In genomic region chr13:94451229-94451628, GRCm38 (mm10) we compare ENCODE assay signal across 8 mouse cellular contexts.
DNase-seq lines count a peak whose midpoint lies in the region; ATAC-seq and TF ChIP-seq lines count a peak whose summit lies in the region.

No protein-coding gene starts in this region.

- H3K27ac ChIP-seq in kidney, embryonic 14.5 days (ENCODE audit: low read depth, low read length), result no peak overlapping the region
- no peak overlapping the region for H3K27ac ChIP-seq in forebrain, embryonic 12.5 days
- no peak overlapping the region for H3K27ac ChIP-seq in kidney, postnatal 0 days
- no peak overlapping the region for H3K27ac ChIP-seq in lung, postnatal 0 days (ENCODE audit: low read length)

- no peak for TF ChIP-seq EP300 in lung, postnatal 0 days (IDR thresholded peaks at IDR 0.05)

- H3K4me2 ChIP-seq in kidney, embryonic 14.5 days (replicated peaks; ENCODE audit: low read depth, low read length), result no peak overlapping the region
- no peak overlapping the region for H3K4me2 ChIP-seq in forebrain, embryonic 12.5 days
- no peak overlapping the region for H3K4me2 ChIP-seq in kidney, postnatal 0 days (ENCODE audit: low read length)
- no peak overlapping the region for H3K4me2 ChIP-seq in lung, postnatal 0 days (replicated peaks; ENCODE audit: low read depth, low read length)

- ATAC-seq in kidney, embryonic 14.5 days (ENCODE audit: low FRiP score, low TSS enrichment), result 0 out of 2 replicates have a peak, but pooled peaks have one; percentile 24
- peak; percentile 68 for ATAC-seq in forebrain, embryonic 12.5 days (ENCODE audit: low FRiP score)
- no peak for ATAC-seq in kidney, postnatal 0 days (replicated peaks; ENCODE audit: low FRiP score, low read depth)
- 0 out of 2 replicates have a peak, but pooled peaks have one; percentile 33 for ATAC-seq in lung, postnatal 0 days
- no peak for ATAC-seq in inflammation-experienced regulatory T-cells, adult 6 months

- no peak for DNase-seq in kidney, adult 11 months
- DNase-seq in ZHBTc4 (ENCODE audit: low read depth, low spot score), result peak; percentile 59
- peak; percentile 62 for DNase-seq in kidney, postnatal 0 days (ENCODE audit: low spot score)
- DNase-seq in lung, postnatal 0 days (ENCODE audit: low spot score), result peak; percentile 62
- DNase-seq in right cerebral cortex, adult 18-20 months, result peak; percentile 48

- H3K9me3 ChIP-seq in kidney, embryonic 14.5 days (ENCODE audit: control insufficient read depth, low read length), result no peaks in the 10 kb centered on the region
- H3K9me3 ChIP-seq in forebrain, embryonic 12.5 days, result no peaks in the 10 kb centered on the region
- no peaks in the 10 kb centered on the region for H3K9me3 ChIP-seq in kidney, postnatal 0 days (replicated peaks; ENCODE audit: low read length)
- H3K9me3 ChIP-seq in lung, postnatal 0 days (ENCODE audit: low read length), result no peaks in the 10 kb centered on the region

- WGBS in kidney, embryonic 14.5 days, result 62% methylated on average over 6 of the region's 6 CpGs
- WGBS in forebrain, embryonic 12.5 days, result 45% methylated on average over 6 of the region's 6 CpGs
- 63% methylated on average over 6 of the region's 6 CpGs for WGBS in kidney, postnatal 0 days
- 60% methylated on average over 6 of the region's 6 CpGs for WGBS in lung, postnatal 0 days

- TF ChIP-seq CTCF in kidney, postnatal 0 days (IDR thresholded peaks at IDR 0.05; ENCODE audit: low read depth), result peak; percentile 72
- peak; percentile 78 for TF ChIP-seq CTCF in lung, postnatal 0 days (IDR thresholded peaks at IDR 0.05)

- H3K36me3 ChIP-seq in kidney, embryonic 14.5 days (ENCODE audit: control insufficient read depth, insufficient read depth, low read length), result peaks cover 18% of the 10 kb centered on the region; the same call in 1 of the 2 replicates
- H3K36me3 ChIP-seq in forebrain, embryonic 12.5 days (replicated peaks), result peaks cover 7% of the 10 kb centered on the region
- H3K36me3 ChIP-seq in kidney, postnatal 0 days (ENCODE audit: insufficient read depth, low read length), result peaks cover 32% of the 10 kb centered on the region; the same call in 1 of the 2 replicates
- 0 out of 2 replicates have a peak, but pooled peaks cover 4% of the 10 kb centered on the region for H3K36me3 ChIP-seq in lung, postnatal 0 days (ENCODE audit: insufficient read depth, low read length)

- no peak overlapping the region for H3K4me3 ChIP-seq in kidney, embryonic 14.5 days (ENCODE audit: low read length)
- no peak overlapping the region for H3K4me3 ChIP-seq in forebrain, embryonic 12.5 days (replicated peaks)
- no peak overlapping the region for H3K4me3 ChIP-seq in kidney, postnatal 0 days (replicated peaks; ENCODE audit: low read depth, low read length)
- H3K4me3 ChIP-seq in lung, postnatal 0 days (ENCODE audit: low read depth, low read length), result no peak overlapping the region

- H3K4me1 ChIP-seq in kidney, embryonic 14.5 days (ENCODE audit: control insufficient read depth, insufficient read depth, low read length), result no peaks in the 10 kb centered on the region
- H3K4me1 ChIP-seq in forebrain, embryonic 12.5 days, result no peaks in the 10 kb centered on the region
- H3K4me1 ChIP-seq in kidney, postnatal 0 days (replicated peaks; ENCODE audit: insufficient read depth, low read length), result no peaks in the 10 kb centered on the region
- no peaks in the 10 kb centered on the region for H3K4me1 ChIP-seq in lung, postnatal 0 days (ENCODE audit: insufficient read depth, low read depth, low read length)

- no peaks in the 10 kb centered on the region for H3K27me3 ChIP-seq in kidney, embryonic 14.5 days (ENCODE audit: control insufficient read depth, insufficient read depth, low read length)
- no peaks in the 10 kb centered on the region for H3K27me3 ChIP-seq in forebrain, embryonic 12.5 days
- H3K27me3 ChIP-seq in kidney, postnatal 0 days (ENCODE audit: insufficient read depth, low read length), result no peaks in the 10 kb centered on the region
- no peaks in the 10 kb centered on the region for H3K27me3 ChIP-seq in lung, postnatal 0 days (replicated peaks; ENCODE audit: insufficient read depth, low read length)

- no peak overlapping the region for H3K9ac ChIP-seq in kidney, embryonic 14.5 days (ENCODE audit: low read depth, low read length)
- H3K9ac ChIP-seq in forebrain, embryonic 12.5 days, result no peak overlapping the region
- no peak overlapping the region for H3K9ac ChIP-seq in kidney, postnatal 0 days (ENCODE audit: low read depth, low read length)
- no peak overlapping the region for H3K9ac ChIP-seq in lung, postnatal 0 days (replicated peaks; ENCODE audit: low read depth)

Comparison
In these comparisons a context has a peak if more than half of its experiments do, and no peak if none do; other contexts are left out.
1. ATAC-seq: peak in kidney, embryonic 14.5 days (single experiment), forebrain, embryonic 12.5 days (single experiment) and lung, postnatal 0 days (single experiment); none in kidney, postnatal 0 days (single experiment) and inflammation-experienced regulatory T-cells, adult 6 months (single experiment).